Mouse (Mus musculus): ENCODE results near the gene Ndufa12.

- no peak for TF ChIP-seq CTCF (IDR thresholded peaks at IDR 0.05; ENCODE audit: low read depth)
- TF ChIP-seq EP300 (IDR thresholded peaks at IDR 0.05; ENCODE audit: low read depth) = no peak
These were observed 49.3 kb downstream of the Ndufa12 start for GRCm38 (mm10) chr10:94247748-94248349.

All from heart, postnatal 0 days (tissue).